Mouse (Mus musculus) testis, adult 2 months (tissue): ENCODE results near the gene 2300002M23Rik. TPM values are rescaled to one million over a fixed set of nuclear protein-coding genes. Genes with fewer than 3 reads are reported as not detected.

ENCODE experiments used
- H3K27ac ChIP-seq: fragments of 200-500 bp; 2 replicates; pipeline ENCODE4 v1.5.1; 2012; ENCODE audit warnings: low read depth, low read length; ENCODE audit not compliant: control insufficient read depth, insufficient read depth
- H3K27me3 ChIP-seq: fragments of 200-500 bp; 2 replicates; pipeline ENCODE4 v1.6.1; 2012; ENCODE audit warnings: mild to moderate bottlenecking, low read length, moderate library complexity; ENCODE audit not compliant: control insufficient read depth, insufficient read depth
- H3K36me3 ChIP-seq: fragments of 200-500 bp; 2 replicates; pipeline ENCODE4 v1.6.1; 2012; ENCODE audit warnings: mild to moderate bottlenecking, low read length; ENCODE audit not compliant: control insufficient read depth, insufficient read depth
- H3K4me1 ChIP-seq: fragments of 200-500 bp; 2 replicates; pipeline ENCODE4 v1.6.1; 2012; ENCODE audit warnings: low read length; ENCODE audit not compliant: control insufficient read depth, insufficient read depth
- H3K4me3 ChIP-seq: fragments of 200-500 bp; 2 replicates; pipeline ENCODE4 v1.5.1; 2012; ENCODE audit warnings: low read depth, mild to moderate bottlenecking, low read length, moderate library complexity, mixed read lengths; ENCODE audit not compliant: control insufficient read depth
- CTCF ChIP-seq: fragments of 200-500 bp; IDR thresholded peaks from 2 replicates; pipeline ENCODE4 v1.5.1; 2012; ENCODE audit warnings: low read depth, mild to moderate bottlenecking, inconsistent platforms, low read length, moderate library complexity; ENCODE audit not compliant: control insufficient read depth, insufficient read depth, insufficient replicate concordance
- POLR2A ChIP-seq: fragments of 200-500 bp; IDR thresholded peaks from 2 replicates; pipeline ENCODE4 v1.6.1; 2012; ENCODE audit warnings: low read depth, mild to moderate bottlenecking, inconsistent platforms, low read length, moderate library complexity; ENCODE audit not compliant: control insufficient read depth
- polyA plus RNA-seq: library from polyadenylated mRNA; depleted of rRNA; stranded (reverse); fragments of >200 nt; gene quantifications from 2 replicates; pipeline ENCODE4 v1.2.3, GENCODE M21; 2012

The 2300002M23Rik gene
- polyA plus RNA-seq, 1 experiment = not detected

DNA sequence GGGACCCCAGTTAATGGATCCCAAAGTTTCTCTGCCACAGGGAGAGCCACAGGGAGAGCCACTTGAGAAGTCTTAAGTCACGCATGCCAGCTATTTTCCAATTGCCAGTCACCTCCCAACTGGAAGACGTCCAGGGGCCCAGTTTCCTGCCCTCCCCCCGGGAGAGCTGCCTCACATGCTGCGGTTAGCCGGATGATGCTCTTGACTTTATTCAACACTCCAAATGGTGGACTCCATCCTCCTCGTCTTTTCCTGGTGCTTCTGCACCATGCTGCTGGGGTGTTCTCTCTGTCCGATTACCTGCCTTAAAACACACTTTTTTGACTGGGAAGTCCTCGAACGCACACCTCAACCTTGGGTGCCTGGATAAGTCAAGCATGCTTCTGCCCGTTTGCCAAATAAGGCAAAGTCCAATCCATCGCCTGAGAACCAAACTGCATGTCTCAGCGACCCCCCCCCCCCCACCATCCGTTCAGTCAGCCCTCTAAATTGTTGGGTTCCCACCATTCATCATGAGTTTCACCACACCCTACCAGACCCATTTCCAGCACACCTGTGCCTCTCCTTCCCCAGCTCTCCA is 11.0 kb upstream of the 2300002M23Rik start:
- TF ChIP-seq CTCF (no peak), POLR2A (no peak)
- peaks cover 23% of the 10 kb centered on the region for H3K4me1 ChIP-seq
- H3K4me3 ChIP-seq = no peak overlapping the region; the same call in 1 of the 2 replicates
- H3K27me3 ChIP-seq = no peaks in the 10 kb centered on the region
- H3K36me3 ChIP-seq = no peaks in the 10 kb centered on the region
- H3K27ac ChIP-seq = no peak overlapping the region

DNA sequence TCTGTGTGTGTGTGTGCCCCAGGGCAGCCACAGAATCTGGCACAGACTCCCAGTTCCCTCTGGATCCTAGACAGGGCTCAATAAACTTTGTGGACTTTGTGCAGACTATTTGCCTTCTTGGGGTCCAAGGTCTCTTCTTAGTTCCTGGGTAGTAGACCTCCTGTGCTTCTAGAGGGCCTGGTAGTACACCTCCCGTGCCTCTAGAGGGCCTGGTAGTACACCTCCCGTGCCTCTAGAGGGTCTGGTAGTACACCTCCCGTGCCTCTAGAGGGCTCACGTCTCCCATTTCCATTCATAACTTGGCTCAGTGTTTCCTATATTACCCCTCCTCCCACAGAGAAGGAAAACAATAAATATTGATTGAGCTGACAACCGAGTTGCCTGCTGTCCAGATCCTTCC is 10.4 kb upstream of the 2300002M23Rik start:
- TF ChIP-seq POLR2A = no peak
- peak; percentile 84; the same call in 1 of the 2 replicates for TF ChIP-seq CTCF
- no peak overlapping the region for H3K27ac ChIP-seq
- no peak overlapping the region for H3K4me3 ChIP-seq
- H3K36me3 ChIP-seq = no peaks in the 10 kb centered on the region
- no peaks in the 10 kb centered on the region for H3K27me3 ChIP-seq
- peaks cover 23% of the 10 kb centered on the region for H3K4me1 ChIP-seq

- TF ChIP-seq CTCF = no peak
- TF ChIP-seq POLR2A = no peak
- Histone ChIP-seq H3K27me3 (no peaks in the 10 kb centered on the region), H3K27ac (no peak overlapping the region), H3K36me3 (no peaks in the 10 kb centered on the region), H3K4me1 (peaks cover 23% of the 10 kb centered on the region), H3K4me3 (no peak overlapping the region)
Observed at GRCm38 (mm10) chr17:35557351-35557750, 9.9 kb upstream of the 2300002M23Rik start.

DNA sequence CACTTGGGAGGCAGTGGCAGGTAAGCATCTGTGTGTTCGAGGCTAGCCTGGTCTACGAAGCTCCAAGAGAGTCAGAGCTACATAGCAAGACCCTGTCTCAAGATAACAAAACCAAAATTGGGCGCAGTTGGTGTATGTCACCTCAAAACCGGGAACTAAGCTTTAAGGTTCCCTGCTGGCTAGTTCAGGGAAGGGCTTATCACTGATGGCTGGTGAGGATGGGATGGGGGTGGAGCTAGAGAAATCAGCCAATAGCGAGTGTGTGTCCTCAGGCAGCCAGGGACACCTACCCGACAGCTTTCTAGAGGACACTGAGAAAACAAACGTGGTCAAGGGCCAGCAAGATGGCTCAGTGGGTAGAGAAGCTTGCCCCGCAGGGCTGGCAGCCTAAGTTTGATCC is 9.0 kb upstream of the 2300002M23Rik start:
- Histone ChIP-seq H3K27me3 (no peaks in the 10 kb centered on the region), H3K4me3 (no peak overlapping the region), H3K27ac (no peak overlapping the region), H3K36me3 (no peaks in the 10 kb centered on the region), H3K4me1 (peaks cover 23% of the 10 kb centered on the region)
- TF ChIP-seq CTCF = no peak
- TF ChIP-seq POLR2A = no peak

DNA sequence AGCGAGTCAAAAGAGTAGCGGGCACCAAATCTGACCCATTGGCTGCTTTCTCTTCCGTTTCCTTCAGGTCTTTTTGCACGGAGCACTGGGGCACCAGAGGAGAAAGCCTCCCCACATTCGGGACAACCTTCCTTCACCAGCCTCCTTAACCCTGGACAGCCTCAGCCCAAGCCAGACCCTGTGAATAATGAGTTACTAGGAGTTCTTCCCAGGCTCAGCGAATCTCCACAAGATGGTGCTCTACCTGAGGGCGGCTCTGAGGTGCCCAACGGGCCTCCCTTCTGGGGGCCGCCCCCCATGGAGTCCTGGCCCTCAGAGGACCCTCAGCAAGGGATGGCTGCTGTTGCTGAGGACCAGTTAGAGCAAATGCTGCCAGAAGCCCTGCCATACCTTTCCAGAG is 517 bp downstream of the 2300002M23Rik start:
- Histone ChIP-seq H3K4me3 (no peak overlapping the region), H3K4me1 (no peaks in the 10 kb centered on the region), H3K27me3 (no peaks in the 10 kb centered on the region), H3K36me3 (no peaks in the 10 kb centered on the region), H3K27ac (no peak overlapping the region)
- TF ChIP-seq CTCF (no peak), POLR2A (no peak)

DNA sequence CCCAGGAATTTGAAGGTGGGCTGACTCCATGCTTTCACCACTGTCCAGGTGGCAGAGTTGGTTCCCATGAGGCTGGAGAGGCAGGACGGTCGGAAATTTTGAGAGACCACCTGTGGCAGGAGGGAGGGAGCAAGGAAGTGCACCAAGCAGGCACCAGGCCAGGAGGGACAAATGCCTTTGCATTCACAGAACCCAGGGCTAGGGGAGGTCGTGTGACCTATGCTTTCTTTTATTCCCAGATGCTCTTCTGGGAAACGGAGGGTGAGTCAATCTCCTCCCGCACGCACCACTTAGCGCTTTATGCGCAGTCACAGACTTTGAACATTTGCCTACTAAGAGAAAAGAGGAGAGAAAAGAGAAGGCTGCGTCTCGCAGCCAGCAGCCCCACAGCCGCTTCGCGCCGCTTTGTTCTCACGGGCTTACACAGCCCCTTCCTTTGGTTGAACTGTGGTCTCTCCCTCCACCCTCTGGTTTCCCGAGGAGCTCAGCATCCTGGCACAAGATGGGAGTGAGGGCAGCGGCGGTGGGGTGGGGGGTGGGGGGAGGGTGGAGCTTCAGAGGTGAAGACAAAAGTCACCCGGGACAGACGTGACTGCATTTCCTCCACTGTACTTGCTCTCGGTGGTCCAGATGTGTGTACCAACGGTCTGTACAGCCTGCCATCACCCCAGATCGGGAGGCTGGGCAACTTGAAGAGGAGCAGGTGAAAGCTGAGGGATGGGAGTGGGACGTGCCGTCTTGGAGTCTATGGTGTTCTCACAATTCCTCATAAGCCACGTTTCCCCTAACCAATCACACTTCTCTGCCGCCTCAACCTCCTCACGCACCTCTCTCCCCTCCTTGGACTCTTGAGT is 2.1 kb downstream of the 2300002M23Rik start:
- no peak for TF ChIP-seq CTCF
- no peak for TF ChIP-seq POLR2A
- no peak overlapping the region for H3K27ac ChIP-seq
- H3K36me3 ChIP-seq = no peaks in the 10 kb centered on the region
- no peak overlapping the region for H3K4me3 ChIP-seq
- H3K27me3 ChIP-seq = no peaks in the 10 kb centered on the region
- H3K4me1 ChIP-seq = no peaks in the 10 kb centered on the region

- H3K36me3 ChIP-seq = no peaks in the 10 kb centered on the region
- no peak for TF ChIP-seq CTCF
- no peak for TF ChIP-seq POLR2A
- H3K4me3 ChIP-seq = no peak overlapping the region
- no peak overlapping the region for H3K27ac ChIP-seq
- H3K27me3 ChIP-seq = no peaks in the 10 kb centered on the region
- peaks cover 4% of the 10 kb centered on the region; the same call in 1 of the 2 replicates for H3K4me1 ChIP-seq
Observed at GRCm38 (mm10) chr17:35570836-35571235, 3.6 kb downstream of the 2300002M23Rik start.
